Mouse (Mus musculus): ENCODE data around the gene Hoxd12. TPM values are rescaled to one million over a fixed set of nuclear protein-coding genes. Genes with fewer than 3 reads are reported as not detected.

The Hoxd12 gene
- total and polyA plus RNA-seq, 2 experiments from 2014 or later = not detected

DNA sequence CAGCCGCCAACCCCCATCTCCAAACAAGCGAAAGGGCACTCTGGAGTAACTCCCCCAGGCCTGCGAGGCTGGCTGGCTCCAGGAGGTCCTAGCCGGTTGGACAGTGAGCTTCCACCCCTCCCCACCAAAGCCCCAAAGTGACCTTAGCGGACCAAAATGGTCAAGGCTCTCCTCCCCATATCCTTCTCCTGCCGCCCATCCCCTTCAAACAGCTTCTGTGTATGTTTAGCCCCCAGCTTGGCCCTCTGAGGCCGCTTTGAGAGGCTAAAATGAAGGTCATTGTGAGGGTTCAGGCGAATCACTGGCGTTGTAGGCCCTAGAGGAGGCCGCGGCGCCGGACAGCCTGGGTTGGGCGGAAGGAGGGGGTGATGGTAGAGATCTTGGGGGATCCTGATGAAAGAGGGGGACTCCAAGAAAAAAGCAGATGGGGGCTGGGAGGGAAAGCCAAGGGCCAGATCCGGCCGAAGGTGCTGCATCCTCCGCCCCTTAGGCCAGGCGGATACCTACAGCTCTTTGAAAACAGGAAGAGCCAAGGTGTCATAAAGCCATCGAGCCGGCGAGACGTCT is 25.8 kb downstream of the Hoxd12 start:
- Histone ChIP-seq H3K9me3 (ENCODE audit: low read length) (no peaks in the 10 kb centered on the region), H3K4me1 (ENCODE audit: insufficient read depth, low read length) (no peaks in the 10 kb centered on the region), H3K9ac (replicated peaks; ENCODE audit: low read length) (no peak overlapping the region), H3K4me2 (ENCODE audit: low read depth, low read length) (no peak overlapping the region), H3K27ac (no peak overlapping the region), H3K4me3 (ENCODE audit: low read length) (no peak overlapping the region), H3K27me3 (ENCODE audit: insufficient read depth, low read length) (peaks cover 89% of the 10 kb centered on the region), H3K36me3 (ENCODE audit: insufficient read depth, low read length) (no peaks in the 10 kb centered on the region)
- DNase-seq (ENCODE audit: low spot score) = no peak
- TF ChIP-seq CTCF (IDR thresholded peaks at IDR 0.05; ENCODE audit: low read depth) = no peak
- ATAC-seq = no peak
- WGBS = 3% methylated on average over 22 of the region's 22 CpGs

DNA sequence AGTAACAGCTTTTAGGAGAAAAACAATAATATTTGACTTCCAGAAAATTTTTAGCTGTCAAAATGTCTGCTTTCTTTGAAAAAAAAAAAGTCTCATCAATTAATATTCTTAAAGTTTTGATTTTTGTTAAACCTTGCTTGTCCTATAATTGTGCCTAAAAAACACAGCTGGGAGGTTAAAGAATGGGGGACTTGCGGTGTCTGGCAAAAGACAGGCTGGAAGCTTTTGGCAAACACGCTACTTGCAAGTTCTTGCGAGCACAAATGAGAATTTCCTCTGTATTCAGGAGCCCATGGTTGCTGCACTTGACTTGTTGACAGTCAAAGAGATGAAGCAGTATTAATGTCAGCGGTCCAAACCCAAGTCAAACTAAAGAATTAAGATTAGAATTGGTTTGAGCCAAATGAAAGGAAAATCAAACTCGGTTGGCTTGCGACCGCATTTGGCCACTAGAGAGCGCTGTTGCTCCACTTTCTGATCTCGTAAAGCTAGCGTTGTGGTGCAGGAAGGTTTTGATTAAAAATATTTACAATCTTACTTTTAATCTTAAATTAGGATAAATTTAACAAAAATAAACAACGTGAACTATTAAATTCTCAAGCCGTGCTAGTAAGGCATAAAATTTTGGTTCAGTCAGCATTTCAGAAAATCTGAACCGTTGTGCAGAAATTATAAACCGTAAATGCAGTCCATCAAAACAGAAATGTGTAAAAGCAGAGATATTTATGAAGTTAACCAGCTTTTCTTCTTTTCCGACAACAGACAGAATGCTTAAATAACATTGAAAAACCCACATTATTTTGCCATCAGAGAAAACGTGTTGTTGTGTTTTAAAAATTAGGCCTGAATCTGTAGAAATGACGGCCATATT is 27.4 kb downstream of the Hoxd12 start:
- Histone ChIP-seq H3K36me3 (ENCODE audit: insufficient read depth, low read length) (no peaks in the 10 kb centered on the region), H3K4me2 (ENCODE audit: low read depth, low read length) (no peak overlapping the region), H3K27ac (no peak overlapping the region), H3K4me1 (ENCODE audit: insufficient read depth, low read length) (no peaks in the 10 kb centered on the region), H3K4me3 (ENCODE audit: low read length) (no peak overlapping the region), H3K9me3 (ENCODE audit: low read length) (no peaks in the 10 kb centered on the region), H3K27me3 (ENCODE audit: insufficient read depth, low read length) (peaks cover 89% of the 10 kb centered on the region), H3K9ac (replicated peaks; ENCODE audit: low read length) (no peak overlapping the region)
- ATAC-seq (no peak), DNase-seq (ENCODE audit: low spot score) (peak; percentile 91)
- 11% methylated on average over 17 of the region's 17 CpGs for WGBS
- peak; percentile 90 for TF ChIP-seq CTCF (IDR thresholded peaks at IDR 0.05; ENCODE audit: low read depth)

DNA sequence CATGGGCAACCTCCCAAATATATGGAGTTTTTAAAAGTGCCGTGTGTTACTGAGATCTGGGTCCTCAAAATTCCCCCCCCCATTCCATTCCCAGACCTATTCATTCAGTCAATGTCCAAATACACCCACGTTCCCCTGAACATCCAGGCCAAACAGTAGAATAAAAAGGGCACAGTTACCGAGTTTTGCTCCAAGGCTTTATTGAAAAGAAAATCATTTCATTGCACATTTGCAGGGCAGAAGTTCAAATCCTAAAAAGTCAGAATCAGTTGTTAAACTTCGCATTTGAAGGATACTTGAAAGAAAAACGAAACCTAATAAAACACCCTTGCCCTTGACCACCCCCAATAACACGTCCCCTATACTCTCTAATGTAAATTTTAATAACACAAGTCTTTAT is 28.0 kb downstream of the Hoxd12 start:
- 17% methylated on average over 6 of the region's 6 CpGs for WGBS
- Histone ChIP-seq H3K4me3 (ENCODE audit: low read length) (no peak overlapping the region), H3K36me3 (ENCODE audit: insufficient read depth, low read length) (no peaks in the 10 kb centered on the region), H3K9ac (replicated peaks; ENCODE audit: low read length) (no peak overlapping the region), H3K27me3 (ENCODE audit: insufficient read depth, low read length) (peaks cover 90% of the 10 kb centered on the region), H3K9me3 (ENCODE audit: low read length) (no peaks in the 10 kb centered on the region), H3K27ac (no peak overlapping the region), H3K4me2 (ENCODE audit: low read depth, low read length) (no peak overlapping the region), H3K4me1 (ENCODE audit: insufficient read depth, low read length) (no peaks in the 10 kb centered on the region)
- TF ChIP-seq CTCF (IDR thresholded peaks at IDR 0.05; ENCODE audit: low read depth) = no peak
- DNase-seq (ENCODE audit: low spot score) (no peak), ATAC-seq (no peak)

DNA sequence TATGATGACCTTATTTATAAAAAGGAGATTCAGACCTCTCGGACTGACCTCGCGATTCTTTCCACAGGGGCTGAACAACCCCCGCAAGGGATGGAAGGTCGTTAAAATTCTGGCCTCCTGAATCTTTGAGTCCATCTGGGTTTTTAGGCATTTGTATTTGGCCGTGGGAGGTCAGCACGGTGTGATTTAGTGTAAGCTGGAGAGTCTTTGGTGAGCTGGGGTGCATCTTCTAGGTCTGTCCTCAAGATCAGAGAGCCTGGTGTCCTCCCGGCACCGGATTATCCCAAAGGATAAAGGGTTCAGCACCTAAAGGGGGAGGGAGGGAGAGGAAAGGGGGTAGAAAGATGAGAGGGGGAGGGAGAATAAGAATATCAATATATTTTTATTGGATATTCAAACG is 28.5 kb downstream of the Hoxd12 start:
- Histone ChIP-seq H3K4me1 (ENCODE audit: insufficient read depth, low read length) (no peaks in the 10 kb centered on the region), H3K27ac (no peak overlapping the region), H3K27me3 (ENCODE audit: insufficient read depth, low read length) (peaks cover 89% of the 10 kb centered on the region), H3K4me3 (ENCODE audit: low read length) (no peak overlapping the region), H3K4me2 (ENCODE audit: low read depth, low read length) (no peak overlapping the region), H3K36me3 (ENCODE audit: insufficient read depth, low read length) (no peaks in the 10 kb centered on the region), H3K9ac (replicated peaks; ENCODE audit: low read length) (no peak overlapping the region), H3K9me3 (ENCODE audit: low read length) (no peaks in the 10 kb centered on the region)
- no peak for DNase-seq (ENCODE audit: low spot score)
- ATAC-seq = no peak
- no peak for TF ChIP-seq CTCF (IDR thresholded peaks at IDR 0.05; ENCODE audit: low read depth)
- 6% methylated on average over 10 of the region's 10 CpGs for WGBS

GRCm38 (mm10) chr2:74703720-74704392 is 29.0 kb downstream of the Hoxd12 start:
- no peak overlapping the region for H3K4me2 ChIP-seq (ENCODE audit: low read depth, low read length)

GRCm38 (mm10) chr2:74704393-74704998 is 29.7 kb downstream of the Hoxd12 start, which contains the start of gene Hoxd8:
Gene Hoxd8 (plus strand): TSS chr2:74704615.
- WGBS = 2% methylated on average over 32 of the region's 52 CpGs
- ATAC-seq = no peak; the same call in 1 of the 2 replicates
- H3K27ac ChIP-seq = no peak within 1 kb of the TSS

More at GRCm38 (mm10) chr2:74703720-74704392, 29.0 kb downstream of the Hoxd12 start:
- ATAC-seq (no peak), DNase-seq (ENCODE audit: low spot score) (no peak)
- H3K36me3 ChIP-seq (ENCODE audit: insufficient read depth, low read length) = no peaks in the 10 kb centered on the region
- TF ChIP-seq CTCF (IDR thresholded peaks at IDR 0.05; ENCODE audit: low read depth) = no peak
- peaks cover 92% of the 10 kb centered on the region for H3K27me3 ChIP-seq (ENCODE audit: insufficient read depth, low read length)
- H3K9ac ChIP-seq (replicated peaks; ENCODE audit: low read length) = no peak overlapping the region
- H3K9me3 ChIP-seq (ENCODE audit: low read length) = no peaks in the 10 kb centered on the region
- 2% methylated on average over 26 of the region's 26 CpGs for WGBS
- H3K27ac ChIP-seq = no peak overlapping the region
- H3K4me1 ChIP-seq (ENCODE audit: insufficient read depth, low read length) = no peaks in the 10 kb centered on the region
- no peak overlapping the region for H3K4me3 ChIP-seq (ENCODE audit: low read length)

More at GRCm38 (mm10) chr2:74704393-74704998, 29.7 kb downstream of the Hoxd12 start, which contains the start of gene Hoxd8:
- no peak within 1 kb of the TSS for H3K9ac ChIP-seq (replicated peaks; ENCODE audit: low read length)
- H3K4me3 ChIP-seq (ENCODE audit: low read length) = peak within 1 kb of the TSS; percentile 26
- H3K36me3 ChIP-seq (ENCODE audit: insufficient read depth, low read length) = no peaks in the 10 kb centered on the region
- H3K27me3 ChIP-seq (ENCODE audit: insufficient read depth, low read length) = peaks cover 92% of the 10 kb centered on the region
- H3K4me2 ChIP-seq (ENCODE audit: low read depth, low read length) = peak within 1 kb of the TSS; percentile 48
- TF ChIP-seq CTCF (IDR thresholded peaks at IDR 0.05; ENCODE audit: low read depth) = no peak
- H3K4me1 ChIP-seq (ENCODE audit: insufficient read depth, low read length) = no peaks in the 10 kb centered on the region
- no peak for DNase-seq (ENCODE audit: low spot score)
- no peaks in the 10 kb centered on the region for H3K9me3 ChIP-seq (ENCODE audit: low read length)
